Mouse (Mus musculus): Measurements from ENCODE around the gene Morc3. TPM values are rescaled to one million over a fixed set of nuclear protein-coding genes. Genes with fewer than 3 reads are reported as not detected.

Morc3 gene
- polyA plus RNA-seq, 1 experiment from 2014 or later, result 32.7 TPM

DNA sequence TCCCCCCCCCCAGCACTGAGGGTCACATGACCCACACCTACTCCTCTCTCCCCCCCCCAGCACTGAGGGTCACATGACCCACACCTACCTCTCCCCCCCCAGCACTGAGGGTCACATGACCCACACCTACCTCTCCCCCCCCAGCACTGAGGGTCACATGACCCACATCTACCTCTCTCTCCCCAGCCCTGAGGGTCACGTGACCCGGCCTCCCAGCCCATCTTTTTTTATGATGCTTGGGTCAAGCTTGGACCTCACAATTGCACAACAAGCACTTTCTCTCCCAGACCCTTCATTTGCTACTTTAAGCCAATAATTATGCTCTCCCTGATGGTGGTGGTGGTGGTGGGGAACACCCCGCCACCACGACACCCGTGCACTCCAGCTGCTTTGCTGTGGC, 36.5 kb upstream of the Morc3 start:
- 98% methylated on average over 5 of the region's 5 CpGs for WGBS
- Histone ChIP-seq H3K9ac (ENCODE audit: low read depth, low read length) (no peak overlapping the region), H3K9me3 (replicated peaks; ENCODE audit: control insufficient read depth, low read length, poor library complexity, severe bottlenecking) (no peaks in the 10 kb centered on the region), H3K4me3 (ENCODE audit: low read depth, low read length) (no peak overlapping the region), H3K27me3 (ENCODE audit: control insufficient read depth, insufficient read depth, low read depth, low read length) (no peaks in the 10 kb centered on the region), H3K36me3 (ENCODE audit: control insufficient read depth, insufficient read depth, low read length) (peaks cover 9% of the 10 kb centered on the region), H3K4me2 (ENCODE audit: low read length) (no peak overlapping the region), H3K27ac (ENCODE audit: low read length) (no peak overlapping the region), H3K4me1 (ENCODE audit: control insufficient read depth, insufficient read depth, low read length) (peaks cover 2% of the 10 kb centered on the region; the same call in 1 of the 2 replicates)
- ATAC-seq, result no peak

DNA sequence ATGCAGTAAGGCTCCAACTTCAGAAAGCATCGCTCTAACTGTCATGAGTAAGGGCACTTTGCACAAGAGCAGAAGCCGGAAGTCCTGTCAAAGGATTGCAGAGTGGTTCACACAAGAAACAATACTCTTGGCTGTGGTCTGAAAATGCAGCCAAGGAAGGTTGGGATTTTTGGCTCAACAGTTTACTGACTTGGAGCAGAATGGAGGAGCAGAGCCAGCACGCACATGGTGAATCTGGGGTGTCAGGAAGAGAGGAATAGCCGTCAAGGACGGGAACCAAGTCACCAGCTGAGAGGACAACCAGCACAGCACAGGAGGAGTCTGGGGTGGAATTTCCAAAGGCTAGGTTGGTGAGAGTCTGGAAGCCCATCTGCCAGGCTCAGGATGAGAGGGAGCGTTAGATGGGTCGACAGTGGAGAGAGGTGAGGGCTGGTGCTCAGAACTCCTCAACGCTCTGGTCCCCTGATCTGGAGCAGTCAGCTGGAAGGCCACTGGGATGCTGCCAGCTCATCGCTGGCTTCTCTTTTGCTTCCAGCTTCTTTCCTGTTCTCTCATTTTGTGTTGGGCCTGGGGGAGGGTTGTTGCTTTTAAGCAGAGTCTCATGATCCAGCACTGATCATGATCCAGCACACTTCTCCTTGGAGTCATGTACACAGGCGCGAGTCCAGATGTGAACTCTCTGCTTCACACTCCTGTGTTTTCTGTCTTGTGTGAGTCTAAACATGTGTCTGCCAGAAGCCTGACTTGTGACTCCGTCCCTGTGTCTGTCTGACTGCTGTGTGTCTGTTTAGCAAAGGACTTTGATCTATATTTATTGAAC, 34.7 kb upstream of the Morc3 start:
- Histone ChIP-seq H3K9ac (ENCODE audit: low read depth, low read length) (no peak overlapping the region), H3K27ac (ENCODE audit: low read length) (no peak overlapping the region), H3K27me3 (ENCODE audit: control insufficient read depth, insufficient read depth, low read depth, low read length) (no peaks in the 10 kb centered on the region), H3K4me1 (ENCODE audit: control insufficient read depth, insufficient read depth, low read length) (no peaks in the 10 kb centered on the region), H3K4me3 (ENCODE audit: low read depth, low read length) (no peak overlapping the region), H3K36me3 (ENCODE audit: control insufficient read depth, insufficient read depth, low read length) (peaks cover 13% of the 10 kb centered on the region), H3K4me2 (ENCODE audit: low read length) (no peak overlapping the region), H3K9me3 (replicated peaks; ENCODE audit: control insufficient read depth, low read length, poor library complexity, severe bottlenecking) (no peaks in the 10 kb centered on the region)
- ATAC-seq, result no peak
- WGBS, result 84% methylated on average over 12 of the region's 12 CpGs

DNA sequence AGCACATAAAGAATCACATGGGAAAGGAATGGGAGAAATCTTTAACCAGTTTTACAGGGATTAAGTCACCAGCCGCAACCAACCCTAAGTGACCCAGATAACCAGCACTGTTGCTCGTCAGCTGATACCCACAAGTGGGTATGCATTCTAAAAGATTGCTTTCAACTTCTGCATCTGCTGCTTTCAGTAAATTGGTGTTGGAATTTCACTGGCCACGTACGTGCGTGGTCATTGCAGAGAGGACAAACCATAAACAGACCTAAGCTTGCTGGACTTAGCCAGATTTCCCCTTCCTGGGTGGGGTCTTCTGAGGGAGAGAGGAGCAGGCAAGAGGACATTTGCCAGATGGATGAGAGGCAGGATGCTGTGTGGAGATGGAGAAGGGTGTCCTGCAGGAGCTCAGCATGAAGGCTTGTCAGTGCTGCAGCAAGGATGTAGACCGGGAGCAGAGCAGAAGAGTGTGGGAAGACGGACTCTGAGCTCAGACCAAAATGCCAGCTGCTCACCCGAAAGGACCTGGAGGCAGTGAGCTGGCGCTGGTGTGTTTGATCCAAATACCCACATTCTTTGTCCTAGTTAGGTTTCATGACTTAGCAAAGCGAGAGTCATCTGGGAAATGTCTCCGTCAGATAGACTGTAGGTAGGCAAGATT, 34.0 kb upstream of the Morc3 start:
- H3K4me1 ChIP-seq (ENCODE audit: control insufficient read depth, insufficient read depth, low read length), result no peaks in the 10 kb centered on the region
- no peak overlapping the region for H3K27ac ChIP-seq (ENCODE audit: low read length)
- no peak overlapping the region for H3K9ac ChIP-seq (ENCODE audit: low read depth, low read length)
- no peak for ATAC-seq
- no peaks in the 10 kb centered on the region for H3K9me3 ChIP-seq (replicated peaks; ENCODE audit: control insufficient read depth, low read length, poor library complexity, severe bottlenecking)
- 88% methylated on average over 11 of the region's 11 CpGs for WGBS
- H3K27me3 ChIP-seq (ENCODE audit: control insufficient read depth, insufficient read depth, low read depth, low read length), result no peaks in the 10 kb centered on the region
- no peak overlapping the region for H3K4me2 ChIP-seq (ENCODE audit: low read length)
- peaks cover 13% of the 10 kb centered on the region for H3K36me3 ChIP-seq (ENCODE audit: control insufficient read depth, insufficient read depth, low read length)
- H3K4me3 ChIP-seq (ENCODE audit: low read depth, low read length), result no peak overlapping the region

DNA sequence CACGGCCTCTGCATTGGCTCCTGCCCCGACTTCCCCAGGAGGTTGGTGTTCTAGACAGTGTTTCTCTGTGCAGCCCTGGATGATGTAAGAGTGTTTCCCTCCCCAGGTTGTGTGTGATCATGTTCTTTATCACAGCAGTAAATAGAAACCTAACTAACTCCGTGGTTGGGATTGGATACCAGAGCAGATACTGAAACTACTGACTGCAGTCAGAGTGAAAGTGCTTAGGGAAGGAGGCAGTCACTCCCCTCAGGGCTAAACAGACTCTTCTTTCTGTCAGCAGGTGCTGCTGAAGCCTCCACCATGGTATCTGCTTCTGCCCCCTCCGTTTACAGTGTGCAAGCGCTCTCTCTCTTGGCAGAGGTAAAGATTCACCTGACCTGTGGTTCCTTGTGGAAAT, 33.3 kb upstream of the Morc3 start:
- H3K4me1 ChIP-seq (ENCODE audit: control insufficient read depth, insufficient read depth, low read length), result no peaks in the 10 kb centered on the region
- no peaks in the 10 kb centered on the region for H3K9me3 ChIP-seq (replicated peaks; ENCODE audit: control insufficient read depth, low read length, poor library complexity, severe bottlenecking)
- 70% methylated on average over 5 of the region's 5 CpGs for WGBS
- H3K27me3 ChIP-seq (ENCODE audit: control insufficient read depth, insufficient read depth, low read depth, low read length), result no peaks in the 10 kb centered on the region
- H3K4me3 ChIP-seq (ENCODE audit: low read depth, low read length), result no peak overlapping the region
- H3K36me3 ChIP-seq (ENCODE audit: control insufficient read depth, insufficient read depth, low read length), result peaks cover 10% of the 10 kb centered on the region
- H3K27ac ChIP-seq (ENCODE audit: low read length), result no peak overlapping the region
- ATAC-seq, result no peak
- no peak overlapping the region for H3K4me2 ChIP-seq (ENCODE audit: low read length)
- H3K9ac ChIP-seq (ENCODE audit: low read depth, low read length), result no peak overlapping the region

DNA sequence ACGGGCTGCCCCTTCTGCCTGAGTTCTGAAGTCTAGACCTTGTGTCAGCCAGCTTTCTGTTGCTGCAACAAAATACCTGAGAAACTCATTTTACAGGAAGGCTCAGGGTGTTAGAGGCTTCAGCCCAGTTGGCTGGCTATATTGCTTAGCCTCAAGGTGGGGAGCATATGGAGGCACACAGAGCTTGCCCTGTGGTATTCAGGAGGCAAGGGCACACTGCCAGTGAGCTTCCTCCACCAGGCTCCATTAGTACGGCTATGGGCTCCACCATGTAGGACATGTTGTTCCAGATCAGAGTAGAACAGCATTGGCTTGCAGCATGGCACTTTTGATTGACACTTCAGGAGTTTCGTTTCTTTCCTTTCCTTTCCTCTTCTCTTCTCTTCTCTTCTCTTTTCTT, 32.9 kb upstream of the Morc3 start:
- 85% methylated on average over 3 of the region's 3 CpGs for WGBS
- no peak overlapping the region for H3K4me3 ChIP-seq (ENCODE audit: low read depth, low read length)
- H3K4me1 ChIP-seq (ENCODE audit: control insufficient read depth, insufficient read depth, low read length), result no peaks in the 10 kb centered on the region
- no peak overlapping the region for H3K4me2 ChIP-seq (ENCODE audit: low read length)
- no peak overlapping the region for H3K9ac ChIP-seq (ENCODE audit: low read depth, low read length)
- ATAC-seq, result no peak
- no peaks in the 10 kb centered on the region for H3K9me3 ChIP-seq (replicated peaks; ENCODE audit: control insufficient read depth, low read length, poor library complexity, severe bottlenecking)
- no peak overlapping the region for H3K27ac ChIP-seq (ENCODE audit: low read length)
- H3K36me3 ChIP-seq (ENCODE audit: control insufficient read depth, insufficient read depth, low read length), result peaks cover 10% of the 10 kb centered on the region
- no peaks in the 10 kb centered on the region for H3K27me3 ChIP-seq (ENCODE audit: control insufficient read depth, insufficient read depth, low read depth, low read length)

DNA sequence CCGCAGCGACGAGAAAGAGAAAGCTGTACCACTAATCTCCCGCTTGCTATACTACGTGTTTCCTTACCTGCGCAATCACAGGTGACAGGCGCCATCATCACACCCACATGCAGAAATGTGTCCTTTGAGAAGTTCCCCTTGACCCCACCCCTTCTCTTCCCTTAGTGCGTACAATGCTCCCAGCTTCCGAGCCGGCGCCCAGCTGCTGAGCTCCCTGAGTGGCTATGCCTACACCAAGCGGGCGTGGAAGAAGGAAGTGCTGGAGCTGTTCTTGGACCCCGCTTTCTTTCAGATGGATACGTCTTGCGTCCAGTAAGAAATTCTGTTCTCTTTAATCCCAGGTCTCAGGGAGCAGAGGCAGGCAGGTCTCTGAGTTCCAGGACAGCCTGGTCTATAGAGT, 32.0 kb upstream of the Morc3 start:
- ATAC-seq, result no peak

DNA sequence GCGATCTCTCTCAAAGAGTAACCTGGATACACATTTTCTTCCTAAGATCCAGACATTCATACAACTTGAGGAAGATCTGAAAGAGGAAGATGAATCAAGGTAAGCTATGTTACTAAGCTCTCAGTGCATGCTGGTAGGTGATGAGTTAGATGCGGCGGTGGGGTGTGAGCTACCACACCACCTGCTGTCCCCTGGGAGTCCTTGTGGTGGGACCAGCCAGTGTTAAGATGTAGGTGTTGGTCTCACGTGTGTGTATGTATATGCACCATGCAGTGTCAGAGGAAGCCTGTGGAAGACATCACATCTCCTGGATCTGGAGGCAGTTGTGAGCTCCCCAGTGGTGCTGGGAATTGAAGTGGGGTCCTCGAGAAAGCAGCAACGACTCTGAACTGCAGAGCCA, 24.8 kb upstream of the Morc3 start:
- H3K27me3 ChIP-seq (ENCODE audit: control insufficient read depth, insufficient read depth, low read depth, low read length), result no peaks in the 10 kb centered on the region
- 92% methylated on average over 6 of the region's 6 CpGs for whole genome bisulfite sequencing
- no peak overlapping the region for H3K9ac ChIP-seq (ENCODE audit: low read depth, low read length)
- no peaks in the 10 kb centered on the region for H3K4me1 ChIP-seq (ENCODE audit: control insufficient read depth, insufficient read depth, low read length)
- peaks cover 7% of the 10 kb centered on the region; the same call in 1 of the 2 replicates for H3K9me3 ChIP-seq (replicated peaks; ENCODE audit: control insufficient read depth, low read length, poor library complexity, severe bottlenecking)
- no peak overlapping the region for H3K27ac ChIP-seq (ENCODE audit: low read length)
- no peak overlapping the region for H3K4me3 ChIP-seq (ENCODE audit: low read depth, low read length)
- ATAC-seq, result no peak
- peaks cover 46% of the 10 kb centered on the region for H3K36me3 ChIP-seq (ENCODE audit: control insufficient read depth, insufficient read depth, low read length)
- H3K4me2 ChIP-seq (ENCODE audit: low read length), result no peak overlapping the region

More for the DNA sequence above, 32.0 kb upstream of the Morc3 start:
- Histone ChIP-seq H3K9me3 (replicated peaks; ENCODE audit: control insufficient read depth, low read length, poor library complexity, severe bottlenecking) (no peaks in the 10 kb centered on the region), H3K27me3 (ENCODE audit: control insufficient read depth, insufficient read depth, low read depth, low read length) (no peaks in the 10 kb centered on the region), H3K36me3 (ENCODE audit: control insufficient read depth, insufficient read depth, low read length) (peaks cover 10% of the 10 kb centered on the region), H3K4me2 (ENCODE audit: low read length) (no peak overlapping the region), H3K27ac (ENCODE audit: low read length) (no peak overlapping the region), H3K4me1 (ENCODE audit: control insufficient read depth, insufficient read depth, low read length) (no peaks in the 10 kb centered on the region), H3K4me3 (ENCODE audit: low read depth, low read length) (no peak overlapping the region), H3K9ac (ENCODE audit: low read depth, low read length) (no peak overlapping the region)
- 94% methylated on average over 16 of the region's 16 CpGs for WGBS

DNA sequence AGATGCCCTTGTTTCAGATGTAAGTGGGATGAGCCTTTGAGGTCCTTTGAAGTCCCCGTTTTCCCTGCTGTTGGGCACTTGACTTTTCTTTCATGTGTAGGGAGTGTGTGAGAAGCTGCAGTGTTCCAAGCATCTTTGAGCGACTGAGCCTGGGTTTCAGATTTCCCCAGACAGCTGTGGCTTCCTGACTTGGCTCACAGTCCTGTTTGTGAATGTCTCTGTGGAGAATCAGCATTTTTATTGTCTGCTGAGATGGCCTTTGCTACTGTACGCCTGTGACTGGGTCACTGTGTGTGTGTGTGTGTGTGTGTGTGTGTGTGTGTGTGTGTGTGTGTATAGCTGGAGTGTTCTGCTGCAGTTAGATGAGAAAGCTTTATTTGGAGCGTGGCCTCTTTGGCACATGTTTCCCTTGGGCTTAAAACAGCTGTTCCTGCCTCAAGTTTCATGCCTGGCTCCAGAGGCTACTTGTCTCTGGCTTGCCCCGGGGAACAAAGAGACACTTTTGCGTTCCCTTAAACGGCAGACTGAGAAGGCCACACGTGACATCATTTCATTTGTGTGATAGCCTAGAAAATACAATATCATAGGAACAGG, 23.9 kb upstream of the Morc3 start:
- Histone ChIP-seq H3K4me3 (ENCODE audit: low read depth, low read length) (no peak overlapping the region), H3K27ac (ENCODE audit: low read length) (no peak overlapping the region), H3K4me2 (ENCODE audit: low read length) (no peak overlapping the region), H3K27me3 (ENCODE audit: control insufficient read depth, insufficient read depth, low read depth, low read length) (no peaks in the 10 kb centered on the region), H3K9me3 (replicated peaks; ENCODE audit: control insufficient read depth, low read length, poor library complexity, severe bottlenecking) (peaks cover 7% of the 10 kb centered on the region; the same call in 1 of the 2 replicates), H3K9ac (ENCODE audit: low read depth, low read length) (no peak overlapping the region), H3K4me1 (ENCODE audit: control insufficient read depth, insufficient read depth, low read length) (no peaks in the 10 kb centered on the region), H3K36me3 (ENCODE audit: control insufficient read depth, insufficient read depth, low read length) (peaks cover 50% of the 10 kb centered on the region)
- no peak for ATAC-seq
- WGBS, result 50% methylated on average over 8 of the region's 8 CpGs
